Mouse (Mus musculus): ENCODE data around the gene Aunip.

Aunip gene

GRCm38 (mm10) chr4:134510845-134511411, at the start of gene Aunip:
Gene Aunip, plus strand, starts transcription at chr4:134510999.
- peak; percentile 93 to 99 for DNase-seq

DNA sequence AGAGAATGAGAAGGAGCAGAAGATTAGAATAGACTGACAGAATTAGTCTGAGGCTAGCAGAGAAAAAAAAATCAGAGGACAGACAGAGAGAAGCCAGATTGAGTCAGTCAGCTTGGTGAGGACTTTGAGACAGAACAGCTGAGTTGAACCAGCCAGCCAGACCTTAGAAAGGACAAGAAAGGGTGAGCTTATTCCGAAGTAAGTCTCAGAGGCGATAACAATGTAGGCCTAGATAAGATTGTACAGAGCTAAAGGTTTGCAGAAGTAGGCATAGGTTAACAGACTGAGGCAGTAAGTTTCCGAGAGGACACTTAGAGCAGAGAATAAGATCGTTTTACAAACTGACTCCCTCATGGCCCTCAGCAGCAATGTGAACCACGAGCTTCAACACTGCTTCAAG, 49.5 kb upstream of the Aunip start:
- no peak for DNase-seq

DNA sequence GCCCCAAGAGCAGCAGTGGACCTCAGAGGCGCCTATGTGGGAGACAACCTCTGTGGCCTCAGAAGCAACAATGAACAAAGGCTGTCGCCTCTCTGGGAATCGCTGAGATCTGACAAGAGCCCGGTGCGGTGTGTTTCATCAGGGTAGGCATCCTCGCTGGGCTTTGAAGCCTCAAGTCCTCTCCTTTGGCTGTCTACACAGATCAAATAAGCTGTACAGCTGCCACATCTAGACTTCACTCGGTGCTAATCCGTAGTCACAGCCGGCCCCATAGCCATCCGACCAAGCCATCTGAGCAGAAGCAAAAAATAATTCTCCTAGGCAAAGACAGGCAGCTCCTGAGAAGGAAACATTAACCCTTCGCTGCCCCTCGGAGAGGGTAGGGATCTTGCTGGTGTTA, 45.0 kb upstream of the Aunip start:
- no peak for DNase-seq

DNA sequence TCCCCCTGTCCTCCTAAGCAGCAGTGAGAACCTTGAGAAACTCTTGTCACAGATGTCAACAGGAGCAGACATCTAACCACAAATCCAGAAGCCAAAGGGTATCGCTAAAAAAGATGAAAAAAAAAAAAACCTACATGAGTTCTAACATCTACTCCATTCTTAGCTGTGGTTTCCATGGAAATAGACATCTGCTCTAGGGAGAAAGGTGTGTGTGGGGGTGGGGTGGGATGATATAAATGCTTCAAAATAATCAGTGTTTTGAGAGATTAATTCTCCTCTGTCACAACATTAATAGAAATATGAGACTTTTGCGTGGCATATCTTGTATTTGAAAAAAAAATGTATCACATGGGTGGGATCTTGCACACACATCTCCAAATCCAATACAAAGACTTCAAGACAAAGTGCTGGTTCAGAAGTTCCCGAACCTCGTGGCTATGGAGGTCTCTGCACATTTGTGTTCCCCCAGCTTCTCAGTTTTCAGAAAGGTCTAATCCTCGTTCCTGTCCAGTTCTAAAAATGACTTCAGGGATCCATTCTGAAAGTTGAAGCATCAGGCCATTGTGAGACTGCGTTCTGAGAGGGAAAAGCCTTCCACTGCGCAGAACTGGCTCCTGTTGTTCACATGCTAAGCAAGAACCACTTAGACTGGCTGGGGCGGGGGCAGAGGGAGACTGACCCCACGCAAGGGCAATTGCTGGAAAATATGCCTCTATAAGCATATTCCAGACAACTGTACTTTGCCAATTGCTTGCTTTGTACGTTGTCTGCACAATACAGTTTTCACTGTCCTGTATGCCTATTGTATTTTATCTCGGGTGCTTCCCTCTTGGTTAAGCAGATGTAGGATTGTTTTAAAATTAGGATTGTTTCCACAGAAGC, 44.2 kb upstream of the Aunip start:
- no peak for DNase-seq

- DNase-seq, result peak in 1 of 2 experiments; percentile 36
Observed at GRCm38 (mm10) chr4:134467435-134468214, 43.2 kb upstream of the Aunip start.

DNA sequence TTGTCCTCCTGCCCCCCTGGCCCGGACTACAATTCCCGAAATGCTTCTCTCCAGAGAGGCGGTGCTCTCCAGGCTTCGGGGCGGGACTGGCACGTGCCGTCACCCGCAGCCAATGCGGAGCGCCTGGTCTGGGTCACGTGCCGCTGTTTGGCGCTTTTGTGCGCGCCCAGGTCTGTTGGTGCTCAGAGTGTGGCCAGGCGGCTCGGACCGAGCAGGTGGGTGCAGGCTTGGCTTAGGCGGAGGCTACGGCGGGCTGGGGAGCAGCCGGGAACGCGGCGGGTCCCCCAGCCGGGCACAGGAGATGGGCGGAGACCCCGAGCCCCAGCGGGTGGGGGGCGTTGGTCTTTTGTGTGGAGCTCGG, 42.6 kb upstream of the Aunip start, which contains the start of gene Stmn1:
Stmn1 (plus strand) TSS at position 106 of the 361 bp plus-strand sequence.
- DNase-seq, result peak; percentile 97

- DNase-seq, result peak; percentile 95 to 99
Observed at GRCm38 (mm10) chr4:134468578-134469266, 42.1 kb upstream of the Aunip start.

DNA sequence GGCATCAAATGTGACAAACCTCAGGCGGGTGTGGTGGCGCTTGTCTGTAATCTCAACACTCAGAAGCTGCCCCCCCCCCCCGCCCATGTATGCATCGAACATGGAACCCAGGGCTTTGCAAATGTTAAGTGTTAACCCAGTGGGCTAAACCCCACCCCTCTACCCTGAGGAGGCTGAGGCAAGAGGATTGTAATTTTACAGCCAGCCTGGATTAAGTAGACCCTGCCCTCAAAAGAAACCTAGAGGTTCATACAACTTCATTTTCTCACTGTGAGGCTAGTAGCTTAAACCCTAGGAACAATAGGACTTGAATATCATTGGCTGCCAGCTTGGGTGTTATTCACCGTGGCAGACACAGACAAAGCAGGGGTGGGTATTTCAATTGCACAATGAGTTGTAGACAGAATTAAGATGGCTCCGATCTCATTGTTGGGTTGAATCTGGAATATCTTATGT, 41.4 kb upstream of the Aunip start:
- DNase-seq, result no peak

GRCm38 (mm10) chr4:134469985-134470384, 40.8 kb upstream of the Aunip start:
- DNase-seq, result no peak

GRCm38 (mm10) chr4:134471469-134471868, 39.3 kb upstream of the Aunip start:
- DNase-seq, result no peak

GRCm38 (mm10) chr4:134473764-134474163, 37.0 kb upstream of the Aunip start:
- no peak for DNase-seq

DNA sequence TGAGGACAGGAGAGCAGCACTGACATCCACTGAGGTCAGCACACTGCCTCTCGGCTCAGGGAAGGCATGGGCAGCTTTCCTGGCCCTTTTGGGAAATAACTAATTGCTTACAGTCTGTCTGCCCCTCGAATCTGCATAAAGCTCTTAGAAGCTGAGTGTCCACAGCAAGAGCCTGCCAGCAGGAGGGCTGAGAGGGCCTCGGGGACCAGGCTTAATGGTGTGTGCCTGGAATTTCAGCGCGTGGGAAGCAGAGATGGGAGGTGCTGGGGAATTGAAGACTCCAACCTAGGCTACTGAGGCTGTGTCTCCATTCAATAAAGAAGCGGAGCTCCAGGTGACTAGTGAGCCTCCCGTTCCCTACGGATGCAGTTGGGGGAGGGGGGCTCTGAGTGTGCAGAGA, 36.6 kb upstream of the Aunip start:
- DNase-seq, result no peak

GRCm38 (mm10) chr4:134476899-134477298, 33.9 kb upstream of the Aunip start:
- peak in 1 of 2 experiments; percentile 42 for DNase-seq

- peak; percentile 86 to 95 for DNase-seq
Observed at GRCm38 (mm10) chr4:134478031-134478430, 32.8 kb upstream of the Aunip start.

GRCm38 (mm10) chr4:134479839-134480238, 31.0 kb upstream of the Aunip start:
- DNase-seq, result no peak

- peak; percentile 80 to 91 for DNase-seq
Observed at GRCm38 (mm10) chr4:134480864-134481263, 29.9 kb upstream of the Aunip start.

- no peak for DNase-seq
Observed at GRCm38 (mm10) chr4:134481270-134481669, 29.5 kb upstream of the Aunip start.

DNA sequence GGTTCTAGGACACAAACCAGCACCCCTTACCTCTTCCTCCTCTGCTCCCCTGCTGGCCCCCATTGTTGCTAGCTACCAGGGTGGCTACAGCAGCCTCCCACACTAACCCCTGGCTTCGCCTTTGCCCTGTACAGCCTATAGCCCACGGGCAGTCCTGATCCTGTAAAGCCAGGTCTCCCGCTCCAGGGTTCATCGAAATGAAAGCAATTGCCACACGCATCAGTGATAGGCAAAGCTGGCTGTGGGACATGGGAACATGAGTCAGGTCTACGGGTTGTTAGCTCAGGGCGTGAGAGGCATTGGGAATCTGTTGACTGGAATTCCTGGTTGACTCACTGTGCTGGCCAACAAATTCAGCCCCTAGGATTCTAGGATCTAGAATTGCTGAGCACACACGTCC, 28.4 kb upstream of the Aunip start:
- no peak for DNase-seq

- no peak for DNase-seq
Observed at GRCm38 (mm10) chr4:134483078-134483688, 27.6 kb upstream of the Aunip start.

DNA sequence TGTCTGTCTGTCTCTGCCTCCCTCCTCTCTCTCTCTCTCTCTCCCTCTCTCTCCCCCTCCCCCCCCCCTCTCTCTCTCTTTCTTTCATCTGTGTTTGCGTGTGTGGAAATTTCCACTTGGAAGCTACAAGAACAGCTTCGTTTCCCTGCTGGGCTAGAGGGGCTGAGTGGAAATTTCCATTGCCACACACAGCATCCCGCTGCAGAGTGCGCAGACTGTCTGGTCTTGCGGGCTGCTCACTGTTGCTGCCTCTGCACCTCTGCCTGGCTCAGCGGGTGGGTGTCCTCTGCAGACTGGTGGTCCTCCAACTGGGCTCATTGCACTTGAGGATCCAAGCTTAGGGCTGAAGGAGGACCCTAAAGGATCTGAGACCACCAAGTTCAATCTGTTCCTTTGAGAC, 27.1 kb upstream of the Aunip start:
- peak; percentile 53 to 63 for DNase-seq

DNA sequence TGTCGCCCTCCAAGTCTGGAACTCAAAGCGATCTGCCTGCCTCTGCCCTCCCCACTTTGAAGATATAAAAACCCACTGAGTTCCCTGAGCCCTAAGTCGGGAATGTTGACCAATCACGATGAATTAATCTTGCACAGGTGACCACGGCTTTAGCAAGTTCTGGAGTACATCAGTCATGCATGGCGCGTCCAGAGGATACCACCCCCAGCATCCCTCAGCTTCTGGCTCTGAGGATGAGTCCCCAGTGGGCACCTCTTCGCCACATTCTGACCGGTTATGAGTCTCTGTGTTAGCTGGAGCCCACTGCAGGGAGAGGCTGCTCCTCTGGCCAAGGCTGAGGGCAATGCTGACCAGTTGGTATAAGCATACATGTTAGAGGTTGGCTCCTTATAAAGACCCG, 26.6 kb upstream of the Aunip start:
- DNase-seq, result peak in 1 of 2 experiments; percentile 16
